Mouse (Mus musculus) testis, adult 2 months (tissue): ENCODE results near the gene Lmtk3. TPM values are rescaled to one million over a fixed set of nuclear protein-coding genes. Genes with fewer than 3 reads are reported as not detected.
A peak's percentile ranks its signal among the peaks of the same experiment; 100 is the strongest.

Experiments
- H3K27ac ChIP-seq: fragments of 200-500 bp; 2 replicates; pipeline ENCODE4 v1.5.1; 2012; ENCODE audit warnings: low read depth, low read length; ENCODE audit not compliant: control insufficient read depth, insufficient read depth
- H3K27me3 ChIP-seq: fragments of 200-500 bp; 2 replicates; pipeline ENCODE4 v1.6.1; 2012; ENCODE audit warnings: mild to moderate bottlenecking, low read length, moderate library complexity; ENCODE audit not compliant: control insufficient read depth, insufficient read depth
- H3K36me3 ChIP-seq: fragments of 200-500 bp; 2 replicates; pipeline ENCODE4 v1.6.1; 2012; ENCODE audit warnings: mild to moderate bottlenecking, low read length; ENCODE audit not compliant: control insufficient read depth, insufficient read depth
- H3K4me1 ChIP-seq: fragments of 200-500 bp; 2 replicates; pipeline ENCODE4 v1.6.1; 2012; ENCODE audit warnings: low read length; ENCODE audit not compliant: control insufficient read depth, insufficient read depth
- H3K4me3 ChIP-seq: fragments of 200-500 bp; 2 replicates; pipeline ENCODE4 v1.5.1; 2012; ENCODE audit warnings: low read depth, mild to moderate bottlenecking, low read length, moderate library complexity, mixed read lengths; ENCODE audit not compliant: control insufficient read depth
- CTCF ChIP-seq: fragments of 200-500 bp; IDR thresholded peaks from 2 replicates; pipeline ENCODE4 v1.5.1; 2012; ENCODE audit warnings: low read depth, mild to moderate bottlenecking, inconsistent platforms, low read length, moderate library complexity; ENCODE audit not compliant: control insufficient read depth, insufficient read depth, insufficient replicate concordance
- POLR2A ChIP-seq: fragments of 200-500 bp; IDR thresholded peaks from 2 replicates; pipeline ENCODE4 v1.6.1; 2012; ENCODE audit warnings: low read depth, mild to moderate bottlenecking, inconsistent platforms, low read length, moderate library complexity; ENCODE audit not compliant: control insufficient read depth
- polyA plus RNA-seq: library from polyadenylated mRNA; depleted of rRNA; stranded (reverse); fragments of >200 nt; gene quantifications from 2 replicates; pipeline ENCODE4 v1.2.3, GENCODE M21; 2012

The Lmtk3 gene
- polyA plus RNA-seq, 1 experiment = 23.1 TPM

GRCm38 (mm10) chr7:45793240-45793639, 9.7 kb downstream of the Lmtk3 start:
- Histone ChIP-seq H3K27me3 (no peaks in the 10 kb centered on the region), H3K4me3 (no peak overlapping the region; the same call in 1 of the 2 replicates), H3K4me1 (peaks cover 8% of the 10 kb centered on the region), H3K36me3 (no peaks in the 10 kb centered on the region), H3K27ac (no peak overlapping the region)
- no peak for TF ChIP-seq POLR2A
- no peak for TF ChIP-seq CTCF

GRCm38 (mm10) chr7:45793969-45794585, 10.5 kb downstream of the Lmtk3 start:
- Histone ChIP-seq H3K27me3 (no peaks in the 10 kb centered on the region), H3K27ac (no peak overlapping the region), H3K36me3 (no peaks in the 10 kb centered on the region), H3K4me3 (no peak overlapping the region), H3K4me1 (peaks cover 10% of the 10 kb centered on the region)
- TF ChIP-seq POLR2A (no peak), CTCF (no peak)

- Histone ChIP-seq H3K4me1 (peaks cover 10% of the 10 kb centered on the region), H3K36me3 (no peaks in the 10 kb centered on the region), H3K27me3 (no peaks in the 10 kb centered on the region), H3K4me3 (no peak overlapping the region), H3K27ac (no peak overlapping the region)
- no peak for TF ChIP-seq CTCF
- no peak for TF ChIP-seq POLR2A
Measured at GRCm38 (mm10) chr7:45794971-45795370, 11.4 kb downstream of the Lmtk3 start.

GRCm38 (mm10) chr7:45796950-45797349, 13.4 kb downstream of the Lmtk3 start:
- H3K27ac ChIP-seq = no peak overlapping the region
- H3K4me1 ChIP-seq = peaks cover 19% of the 10 kb centered on the region
- no peaks in the 10 kb centered on the region for H3K36me3 ChIP-seq
- H3K27me3 ChIP-seq = peaks cover 2% of the 10 kb centered on the region; the same call in 1 of the 2 replicates
- H3K4me3 ChIP-seq = no peak overlapping the region
- TF ChIP-seq POLR2A = no peak
- no peak for TF ChIP-seq CTCF

GRCm38 (mm10) chr7:45797661-45798510, 14.3 kb downstream of the Lmtk3 start:
- no peak for TF ChIP-seq POLR2A
- TF ChIP-seq CTCF = no peak
- Histone ChIP-seq H3K27ac (no peak overlapping the region), H3K27me3 (peaks cover 2% of the 10 kb centered on the region; the same call in 1 of the 2 replicates), H3K4me1 (peaks cover 19% of the 10 kb centered on the region), H3K4me3 (peak overlapping the region; percentile 71), H3K36me3 (no peaks in the 10 kb centered on the region)

GRCm38 (mm10) chr7:45798511-45798836, 14.9 kb downstream of the Lmtk3 start:
- no peak for TF ChIP-seq POLR2A
- TF ChIP-seq CTCF = no peak
- H3K27me3 ChIP-seq = peaks cover 2% of the 10 kb centered on the region; the same call in 1 of the 2 replicates
- no peaks in the 10 kb centered on the region for H3K36me3 ChIP-seq

GRCm38 (mm10) chr7:45798931-45799330, 15.4 kb downstream of the Lmtk3 start:
- peaks cover 11% of the 10 kb centered on the region for H3K4me1 ChIP-seq
- H3K27me3 ChIP-seq = peaks cover 2% of the 10 kb centered on the region; the same call in 1 of the 2 replicates
- no peak for TF ChIP-seq CTCF
- TF ChIP-seq POLR2A = no peak
- no peak overlapping the region for H3K27ac ChIP-seq
- no peaks in the 10 kb centered on the region for H3K36me3 ChIP-seq
- no peak overlapping the region for H3K4me3 ChIP-seq

More at GRCm38 (mm10) chr7:45798511-45798836, 14.9 kb downstream of the Lmtk3 start:
- H3K4me3 ChIP-seq = peak overlapping the region; percentile 71
- peaks cover 16% of the 10 kb centered on the region for H3K4me1 ChIP-seq
- no peak overlapping the region for H3K27ac ChIP-seq

- peaks cover 11% of the 10 kb centered on the region; the same call in 1 of the 2 replicates for H3K4me1 ChIP-seq
- no peak overlapping the region for H3K27ac ChIP-seq
- no peaks in the 10 kb centered on the region for H3K36me3 ChIP-seq
- H3K27me3 ChIP-seq = peaks cover 2% of the 10 kb centered on the region; the same call in 1 of the 2 replicates
- TF ChIP-seq CTCF = no peak
- no peak overlapping the region; the same call in 1 of the 2 replicates for H3K4me3 ChIP-seq
Measured at GRCm38 (mm10) chr7:45800001-45800400, 16.5 kb downstream of the Lmtk3 start.
